Mouse (Mus musculus) CH12.LX (cell line): ENCODE measurements around the gene Slc2a8. TPM values are rescaled to one million over a fixed set of nuclear protein-coding genes. Genes with fewer than 3 reads are reported as not detected.

Experiments used
- DNase-seq: peaks from one replicate; pipeline ENCODE4 v3.0.0-alpha.2; 2013; ENCODE audit errors: extremely low read depth
- H3K27ac ChIP-seq: 2 replicates; pipeline ENCODE4 v1.5.1; 2012; ENCODE audit warnings: low read depth, mild to moderate bottlenecking, control low read depth, moderate library complexity; ENCODE audit not compliant: insufficient read depth
- H3K27me3 ChIP-seq: replicated peaks from 2 replicates; pipeline ENCODE3; 2012; ENCODE audit warnings: inconsistent platforms
- H3K36me3 ChIP-seq, 2 experiments: replicated peaks in 1 of 2; 2 replicates each; pipeline versions ENCODE3 to v1.6.1; 2012; ENCODE audit warnings: inconsistent platforms in 1 of 2, low read length in 1 of 2, mild to moderate bottlenecking in 1 of 2, mixed read lengths in 1 of 2, moderate library complexity in 1 of 2; ENCODE audit not compliant: control insufficient read depth in 1 of 2, insufficient read depth in 1 of 2
- H3K4me1 ChIP-seq, 2 experiments: 2 replicates each; pipeline ENCODE4 v1.6.1; 2012; ENCODE audit warnings: inconsistent platforms in 1 of 2, moderate library complexity in 1 of 2; ENCODE audit not compliant: insufficient read depth in 2 of 2, control insufficient read depth in 1 of 2
- H3K4me2 ChIP-seq: 2 replicates; pipeline ENCODE4 v1.6.1; 2012; ENCODE audit warnings: low read depth, mild to moderate bottlenecking, control low read depth; ENCODE audit not compliant: poor library complexity, insufficient read depth, severe bottlenecking
- H3K4me3 ChIP-seq, 3 experiments: fragments of 150-350 bp in 1 of 3; sonication (generic) in 1 of 3; replicated peaks in 1 of 3; 2 replicates each; pipeline versions ENCODE3 to v1.5.1; 2011 to 2012; ENCODE audit warnings: low read depth in 2 of 3, low read length in 2 of 3, mild to moderate bottlenecking in 2 of 3, moderate library complexity in 2 of 3, control low read depth in 1 of 3, improper control_type of control experiment in 1 of 3, inconsistent platforms in 1 of 3, mixed read lengths in 1 of 3; ENCODE audit not compliant: poor library complexity in 1 of 3
- H3K79me2 ChIP-seq: replicated peaks from 2 replicates; pipeline ENCODE4 v1.6.1; 2012; ENCODE audit warnings: mild to moderate bottlenecking, moderate library complexity; ENCODE audit not compliant: control insufficient read depth, poor library complexity, insufficient read depth, severe bottlenecking; ENCODE audit errors: extremely low read depth
- H3K9ac ChIP-seq: 2 replicates; pipeline ENCODE4 v1.6.1; 2012; ENCODE audit warnings: low read depth, mild to moderate bottlenecking, control low read depth, moderate library complexity; ENCODE audit not compliant: insufficient read depth
- H3K9me3 ChIP-seq: replicated peaks from 2 replicates; pipeline ENCODE3; 2012; ENCODE audit warnings: low read length, inconsistent platforms, mixed read lengths
- BHLHE40 ChIP-seq: IDR thresholded peaks from 2 replicates; pipeline ENCODE4 v1.6.1; 2011; ENCODE audit warnings: mild to moderate bottlenecking, low read depth, low read length, improper control_type of control experiment
- ELF1 ChIP-seq: IDR thresholded peaks from 2 replicates; pipeline ENCODE4 v1.6.1; 2014; ENCODE audit warnings: low read depth, mild to moderate bottlenecking, inconsistent platforms, low read length, improper control_type of control experiment
- ETS1 ChIP-seq: conservative IDR thresholded peaks from 2 replicates; pipeline ENCODE4 v1.6.1; 2012; ENCODE audit warnings: low read depth, mild to moderate bottlenecking, inconsistent platforms, low read length, improper control_type of control experiment, moderate library complexity
- IRF4 ChIP-seq: IDR thresholded peaks from 2 replicates; pipeline ENCODE4 v1.6.1; 2014; ENCODE audit warnings: low read depth, mild to moderate bottlenecking, inconsistent platforms, low read length, improper control_type of control experiment
- JUN ChIP-seq: IDR thresholded peaks from 2 replicates; pipeline ENCODE4 v1.6.1; 2011; ENCODE audit warnings: low read depth, mild to moderate bottlenecking, low read length, improper control_type of control experiment, moderate library complexity; ENCODE audit not compliant: insufficient read depth
- KAT2A ChIP-seq: IDR thresholded peaks from 2 replicates; pipeline ENCODE4 v1.6.1; 2012; ENCODE audit warnings: low read length, improper control_type of control experiment, inconsistent platforms; ENCODE audit not compliant: insufficient replicate concordance
- MEF2A ChIP-seq: IDR thresholded peaks from 2 replicates; pipeline ENCODE4 v1.6.1; 2014; ENCODE audit warnings: low read depth, mild to moderate bottlenecking, inconsistent platforms, low read length, improper control_type of control experiment, borderline replicate concordance
- PAX5 ChIP-seq: IDR thresholded peaks from 2 replicates; pipeline ENCODE4 v1.6.1; 2012; ENCODE audit warnings: low read length, inconsistent platforms, mixed read lengths
- POLR2AphosphoS2 ChIP-seq: IDR thresholded peaks from 2 replicates; pipeline ENCODE4 v1.6.1; 2011; ENCODE audit warnings: low read depth, low read length, improper control_type of control experiment
- RAD21 ChIP-seq: IDR thresholded peaks from 2 replicates; pipeline ENCODE4 v1.6.1; 2011; ENCODE audit warnings: low read depth, mild to moderate bottlenecking, low read length, improper control_type of control experiment, moderate library complexity
- UBTF ChIP-seq: IDR thresholded peaks from 2 replicates; pipeline ENCODE4 v1.6.1; 2012; ENCODE audit warnings: low read depth, mild to moderate bottlenecking, inconsistent platforms, low read length, improper control_type of control experiment, moderate library complexity
- ZMIZ1 ChIP-seq: IDR thresholded peaks from 2 replicates; pipeline ENCODE4 v1.6.1; 2012; ENCODE audit warnings: low read depth, mild to moderate bottlenecking, inconsistent platforms, low read length, improper control_type of control experiment
- dilution Hi-C: fragments of 300-500 bp; cut with MboI; formaldehyde crosslinking; loops from 2 replicates; pipeline ENCODE4 v1.14.3; 2020; ENCODE audit warnings: low sequenced_read_pairs; ENCODE audit not compliant: extremely low pct_unique_long_range_greater_than_20kb, extremely low pct_ligation_motif_present
- in situ Hi-C: fragments of 300-500 bp; cut with MboI; formaldehyde crosslinking; loops from 3 replicates; pipeline ENCODE4 v1.14.3; 2019; ENCODE audit warnings: low sequenced_read_pairs, low pct_ligation_motif_present, low pct_unique_long_range_greater_than_20kb, mixed read lengths
- polyA plus RNA-seq: library from polyadenylated mRNA; unstranded; fragments of >175 nt; gene quantifications from 2 replicates; pipeline ENCODE4 v1.2.1, GENCODE M21; 2012; ENCODE audit warnings: low read depth; ENCODE audit not compliant: insufficient read length
- total RNA-seq, 2 experiments: library from RNA; depleted of rRNA; stranded (reverse); fragments of 300-350 nt in 1 of 2; fragments of >200 nt in 1 of 2; gene quantifications; 2 replicates each; pipeline ENCODE4 v1.2.3; 2012 to 2014

The Slc2a8 gene
- total and polyA plus RNA-seq, 3 experiments: 1.1 to 5.6 (median 1.3) TPM

DNA sequence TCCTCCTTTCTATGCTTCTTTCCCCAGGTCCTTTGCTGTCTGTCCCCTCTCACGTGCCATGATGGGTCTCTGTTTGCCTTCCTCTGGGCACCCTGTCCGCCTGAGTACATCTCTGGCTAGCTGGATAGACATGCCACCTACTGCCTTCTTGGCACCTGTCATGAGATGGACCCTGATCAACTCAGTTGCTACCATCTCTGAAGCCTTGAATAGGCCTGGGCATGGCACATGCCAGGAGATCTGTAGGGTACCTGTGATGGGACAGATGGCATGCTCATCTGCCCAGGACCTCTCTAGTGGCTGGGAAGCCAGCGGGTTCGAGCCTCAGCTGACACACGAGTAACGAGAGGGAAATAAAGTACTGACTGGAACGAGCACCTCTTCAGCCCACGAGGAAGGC is 7.7 kb downstream of the Slc2a8 start:
- no peaks in the 10 kb centered on the region for H3K9me3 ChIP-seq
- H3K27me3 ChIP-seq: peaks cover 11% of the 10 kb centered on the region
- H3K9ac ChIP-seq: no peak overlapping the region
- dilution Hi-C loops (no loop called here), in situ Hi-C loops (no loop called here)
- no peaks in the 10 kb centered on the region for H3K79me2 ChIP-seq
- peaks cover 0 to 22% of the 10 kb centered on the region in 2 experiments for H3K36me3 ChIP-seq
- no peak for TF ChIP-seq RAD21
- no peak for TF ChIP-seq ELF1
- TF ChIP-seq ZMIZ1: no peak
- no peak overlapping the region for H3K4me3 ChIP-seq
- no peak overlapping the region for H3K27ac ChIP-seq
- no peak overlapping the region for H3K4me2 ChIP-seq
- H3K4me1 ChIP-seq: no peaks in the 10 kb centered on the region
- DNase-seq: no peak

- Histone ChIP-seq H3K79me2 (no peaks in the 10 kb centered on the region), H3K27me3 (no peaks in the 10 kb centered on the region), H3K9ac (no peak overlapping the region), H3K36me3 (peaks cover 0 to 31% of the 10 kb centered on the region in 2 experiments)
- TF ChIP-seq PAX5 (no peak), POLR2AphosphoS2 (no peak), UBTF (no peak)
- TF ChIP-seq, all 38 proteins: peak for 0
- Histone ChIP-seq H3K4me3 (no peak overlapping the region), H3K9me3 (no peaks in the 10 kb centered on the region), H3K4me1 (peaks cover 0 to 12% of the 10 kb centered on the region in 2 experiments; a peak in 2 of 4 replicates), H3K4me2 (no peak overlapping the region), H3K27ac (no peak overlapping the region)
- in situ Hi-C loops: no loop called here
- dilution Hi-C loops: no loop called here
- no peak for DNase-seq
These were observed 10.6 kb downstream of the Slc2a8 start for GRCm38 (mm10) chr2:32971235-32971634.

DNA sequence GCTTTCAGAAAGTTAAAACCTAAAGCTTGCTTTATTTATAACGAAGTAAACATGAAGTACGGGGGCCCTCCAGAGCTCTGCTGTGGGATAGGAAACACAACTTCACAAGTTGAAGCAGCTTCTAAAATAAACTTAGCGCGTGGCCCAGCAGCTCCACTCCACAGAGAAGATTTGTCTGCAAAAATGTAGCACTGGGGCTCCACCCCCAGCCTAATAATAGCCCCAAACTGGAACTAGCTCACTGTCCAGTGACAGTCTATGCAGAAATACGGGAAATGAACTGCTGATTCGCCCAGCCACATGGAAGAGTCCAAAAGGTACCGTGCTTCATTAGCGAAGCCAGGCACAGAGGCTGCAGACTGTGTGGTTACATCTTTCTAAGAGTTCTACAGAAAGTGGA is 12.6 kb downstream of the Slc2a8 start:
- H3K4me2 ChIP-seq: no peak overlapping the region
- in situ Hi-C loops (no loop called here), dilution Hi-C loops (no loop called here)
- H3K79me2 ChIP-seq: peaks cover 7% of the 10 kb centered on the region; the same call in 1 of the 2 replicates
- no peak overlapping the region for H3K4me3 ChIP-seq
- TF ChIP-seq BHLHE40 (no peak), IRF4 (no peak), MEF2A (no peak), JUN (no peak), ETS1 (no peak), ELF1 (no peak), KAT2A (no peak)
- no peak overlapping the region for H3K9ac ChIP-seq
- H3K36me3 ChIP-seq: peaks cover 6 to 31% of the 10 kb centered on the region in 2 experiments
- no peaks in the 10 kb centered on the region for H3K9me3 ChIP-seq
- H3K27me3 ChIP-seq: no peaks in the 10 kb centered on the region
- H3K27ac ChIP-seq: no peak overlapping the region
- no peak for DNase-seq
- H3K4me1 ChIP-seq: peaks cover 0 to 28% of the 10 kb centered on the region in 2 experiments; a peak in 2 of 4 replicates
